ENCODE assay signal across 11 mouse cellular contexts in the genomic region with DNA sequence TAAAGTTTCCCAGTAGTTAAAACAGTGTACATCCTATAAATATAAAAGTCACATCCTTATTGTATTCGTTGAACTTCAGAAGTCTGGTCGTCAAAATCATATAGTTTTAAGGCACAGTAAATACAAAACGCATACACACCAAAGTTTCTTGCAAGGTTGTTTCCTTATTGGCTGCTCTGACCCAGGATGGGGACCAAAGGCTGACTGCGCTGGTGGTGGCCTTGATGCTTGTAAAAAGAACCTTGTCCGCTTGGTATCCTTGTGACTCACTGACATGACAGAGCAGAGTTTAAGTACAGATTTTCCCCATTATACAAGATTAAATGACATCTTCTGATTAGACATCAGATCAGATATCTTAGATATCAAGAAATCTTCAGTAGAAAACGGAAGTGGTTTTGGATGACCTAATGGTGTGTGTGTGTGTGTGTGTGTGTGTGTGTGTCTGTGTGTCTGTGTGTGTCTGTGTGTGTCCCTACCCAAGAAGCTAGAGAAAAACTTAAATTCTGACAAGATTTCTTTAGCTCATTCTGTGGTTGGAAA.
DNase-seq lines count a peak whose midpoint lies in the region.
"Had no signal": no experiment of that assay in that cellular context is flagged by ENCODE, and none has a peak within 500 bp of the region (broad histone marks: within the 10 kb centered on the region; RNA-seq: fewer than 3 reads in every experiment).

No protein-coding gene starts in this region.

- peak; percentile 34 for DNase-seq in 3134 (ENCODE audit: extremely low read depth, insufficient read length, low spot score)
- peak; percentile 77 for DNase-seq in 416B (ENCODE audit: low read depth)
- peak; percentile 75 for DNase-seq in adrenal gland, postnatal 14 days
- DNase-seq in large intestine, adult 2 months (ENCODE audit: low read depth, low spot score) = peak; percentile 65
- DNase-seq in neural tube, embryonic 10.5 days (ENCODE audit: extremely low spot score, low spot score) = no peak
- no peak for DNase-seq in testis, postnatal 14 days (ENCODE audit: low spot score)
- no peak for DNase-seq in adipocyte (ENCODE audit: low spot score)
- DNase-seq: cerebellum, adult 18-20 months; cerebellum, postnatal 25 days; kidney, adult 8-10 months; liver, postnatal 0 days had no signal

- 39% methylated on average over 6 of the region's 6 CpGs for WGBS in large intestine, adult 2 months

Comparison
In these comparisons a context has a peak if more than half of its experiments do, and no peak if none do; other contexts are left out.
1. DNase-seq: peak in 3134 (single experiment), 416B (single experiment), adrenal gland, postnatal 14 days (single experiment) and large intestine, adult 2 months (single experiment); none in neural tube, embryonic 10.5 days (single experiment), testis, postnatal 14 days (single experiment) and adipocyte (single experiment).